Mouse (Mus musculus) kidney, embryonic 16.5 days (tissue): Measurements from ENCODE around the gene Lama2. TPM values are rescaled to one million over a fixed set of nuclear protein-coding genes. Genes with fewer than 3 reads are reported as not detected.

Source experiments
- ATAC-seq: fragments of 200-750 bp; cut with Nextera tagmentation; 2 replicates; pipeline ENCODE4 v1.8.0; 2017; ENCODE audit warnings: moderate TSS enrichment; ENCODE audit not compliant: low FRiP score, low TSS enrichment
- H3K27ac ChIP-seq: fragments of 300-500 bp; sonication (generic); 2 replicates; pipeline ENCODE4 v1.5.1; 2014; ENCODE audit warnings: low read length
- H3K27me3 ChIP-seq: fragments of 300-500 bp; sonication (generic); 2 replicates; pipeline ENCODE4 v1.6.1; 2014; ENCODE audit warnings: low read length, control low read depth, mixed read lengths; ENCODE audit not compliant: insufficient read depth
- H3K36me3 ChIP-seq: fragments of 300-500 bp; sonication (generic); 2 replicates; pipeline ENCODE4 v1.6.1; 2014; ENCODE audit warnings: low read length, control low read depth, mixed read lengths; ENCODE audit not compliant: insufficient read depth
- H3K4me1 ChIP-seq: fragments of 300-500 bp; sonication (generic); 2 replicates; pipeline ENCODE4 v1.6.1; 2014; ENCODE audit warnings: low read length, control low read depth, mixed read lengths; ENCODE audit not compliant: insufficient read depth
- H3K4me2 ChIP-seq: fragments of 300-500 bp; sonication (generic); replicated peaks from 2 replicates; pipeline ENCODE4 v1.6.1; 2014; ENCODE audit warnings: low read depth, low read length
- H3K4me3 ChIP-seq: fragments of 300-500 bp; sonication (generic); 2 replicates; pipeline ENCODE4 v1.5.1; 2014; ENCODE audit warnings: mild to moderate bottlenecking, low read length
- H3K9ac ChIP-seq: fragments of 300-500 bp; sonication (generic); replicated peaks from 2 replicates; pipeline ENCODE4 v1.6.1; 2014; ENCODE audit warnings: low read length
- H3K9me3 ChIP-seq: fragments of 300-500 bp; sonication (generic); 2 replicates; pipeline ENCODE4 v1.6.1; 2016; ENCODE audit warnings: low read length, control low read depth
- WGBS: fragments of 180-500 bp; shearing (Covaris S2); extraction: QIAGEN DNeasy Blood & Tissue Kit; methylation state at CpG from one replicate; pipeline ENCODE4 v1.1.7; 2014; 5-methylcytosine and 5-hydroxymethylcytosine counted together
- polyA plus RNA-seq: library from polyadenylated mRNA; unstranded; fragments of >200 nt; fragmentation: Nextera tagmentation; extraction: Ambion mirVana; gene quantifications from 2 replicates; pipeline ENCODE4 v1.2.1, GENCODE M21; 2015

The Lama2 gene
- polyA plus RNA-seq, 1 experiment from 2014 or later: 12.7 TPM

DNA sequence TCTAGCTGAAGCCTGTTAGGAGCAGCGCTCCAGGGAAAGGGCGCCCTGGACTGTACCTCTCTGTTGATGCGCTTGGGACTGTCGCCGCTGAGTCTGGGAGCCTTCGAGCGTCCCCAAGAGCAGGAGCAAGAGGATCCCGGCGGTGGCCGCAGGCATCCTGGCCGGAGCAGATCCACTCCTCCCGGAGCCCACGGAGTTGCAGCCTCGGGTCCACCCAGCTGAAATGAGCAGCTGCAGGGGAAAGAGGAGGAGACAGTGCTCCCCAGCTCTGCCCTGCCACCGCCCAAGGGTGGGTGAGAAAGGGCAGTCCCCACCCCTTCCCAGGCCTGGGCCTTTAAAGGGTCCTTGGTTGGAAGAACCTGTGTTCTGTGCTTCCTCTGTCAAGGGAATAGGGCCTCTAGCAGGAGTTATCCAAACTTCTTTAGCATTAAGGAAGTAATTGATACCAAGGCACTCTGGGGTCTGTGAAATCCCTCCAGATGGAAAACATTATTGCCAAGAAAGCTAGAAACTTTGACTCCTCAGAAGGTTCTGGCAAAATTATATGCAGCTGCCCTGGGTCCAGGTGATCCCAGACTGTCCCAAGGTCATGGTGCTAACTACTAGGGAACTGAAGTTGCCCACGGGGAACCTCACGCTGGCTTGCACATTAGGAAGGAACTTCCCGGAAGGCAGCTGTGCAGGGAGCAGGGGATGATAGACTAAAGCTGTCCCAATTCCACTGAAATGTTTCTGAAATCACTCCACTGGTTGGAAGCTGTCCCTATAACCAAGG lies 2.7 kb downstream of the Lama2 start:
- H3K9me3 ChIP-seq: no peaks in the 10 kb centered on the region
- H3K27ac ChIP-seq: peak overlapping the region; percentile 61
- peak overlapping the region; percentile 70 for H3K4me2 ChIP-seq
- H3K4me3 ChIP-seq: peak overlapping the region; percentile 53
- H3K27me3 ChIP-seq: no peaks in the 10 kb centered on the region
- peak; percentile 91 for ATAC-seq
- peak overlapping the region; percentile 71 for H3K9ac ChIP-seq
- 8% methylated on average over 18 of the region's 18 CpGs for WGBS
- no peaks in the 10 kb centered on the region for H3K36me3 ChIP-seq
- peaks cover 9% of the 10 kb centered on the region; the same call in 1 of the 2 replicates for H3K4me1 ChIP-seq

DNA sequence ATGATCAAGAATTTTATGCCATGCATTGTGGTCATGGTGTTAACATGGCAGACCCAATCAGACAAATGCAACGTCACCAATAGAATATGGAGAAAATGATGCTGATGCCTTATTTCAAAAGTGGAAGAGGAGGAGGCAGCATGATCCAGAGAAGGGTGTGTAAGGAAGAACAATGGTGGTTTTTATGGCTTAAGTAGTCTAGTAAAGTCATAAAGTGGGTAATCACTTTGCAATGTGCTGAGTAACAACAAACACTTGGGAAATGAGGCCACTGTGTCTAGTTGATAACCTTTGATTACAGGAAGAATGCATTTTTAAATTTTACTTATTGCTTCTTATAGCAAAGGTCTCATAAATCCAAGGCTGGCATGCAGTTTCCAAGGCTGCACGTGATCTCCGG lies 23.9 kb downstream of the Lama2 start:
- WGBS: 65% methylated on average over 3 of the region's 3 CpGs
- Histone ChIP-seq H3K4me1 (peaks cover 4% of the 10 kb centered on the region), H3K27me3 (no peaks in the 10 kb centered on the region), H3K4me2 (no peak overlapping the region), H3K4me3 (no peak overlapping the region), H3K9me3 (no peaks in the 10 kb centered on the region), H3K36me3 (no peaks in the 10 kb centered on the region), H3K27ac (no peak overlapping the region), H3K9ac (no peak overlapping the region)
- ATAC-seq: no peak

DNA sequence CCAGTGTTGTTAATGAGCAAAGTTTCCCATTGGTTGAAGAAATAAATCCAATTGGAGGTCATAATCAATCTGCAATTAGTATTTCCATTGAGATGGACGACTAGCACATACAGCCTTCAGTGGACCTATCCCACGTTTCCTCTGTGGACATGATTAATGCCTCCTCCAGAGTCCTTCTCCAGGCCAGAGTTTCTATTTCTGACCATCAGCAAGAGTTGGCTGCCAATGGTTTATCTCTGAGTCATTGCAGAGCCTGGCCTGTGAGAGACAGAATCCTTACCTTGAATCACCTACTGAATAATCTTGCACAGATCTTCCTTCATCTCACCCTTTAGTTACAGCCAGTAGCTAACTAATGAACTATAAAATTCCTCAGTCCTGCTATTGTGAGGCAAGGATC lies 86.3 kb downstream of the Lama2 start:
- no peak for ATAC-seq
- Histone ChIP-seq H3K9me3 (no peaks in the 10 kb centered on the region), H3K4me1 (no peaks in the 10 kb centered on the region), H3K27me3 (no peaks in the 10 kb centered on the region), H3K4me2 (no peak overlapping the region), H3K36me3 (no peaks in the 10 kb centered on the region), H3K27ac (no peak overlapping the region), H3K4me3 (no peak overlapping the region), H3K9ac (no peak overlapping the region)
- WGBS: 63% methylated on average over 2 of the region's 2 CpGs

DNA sequence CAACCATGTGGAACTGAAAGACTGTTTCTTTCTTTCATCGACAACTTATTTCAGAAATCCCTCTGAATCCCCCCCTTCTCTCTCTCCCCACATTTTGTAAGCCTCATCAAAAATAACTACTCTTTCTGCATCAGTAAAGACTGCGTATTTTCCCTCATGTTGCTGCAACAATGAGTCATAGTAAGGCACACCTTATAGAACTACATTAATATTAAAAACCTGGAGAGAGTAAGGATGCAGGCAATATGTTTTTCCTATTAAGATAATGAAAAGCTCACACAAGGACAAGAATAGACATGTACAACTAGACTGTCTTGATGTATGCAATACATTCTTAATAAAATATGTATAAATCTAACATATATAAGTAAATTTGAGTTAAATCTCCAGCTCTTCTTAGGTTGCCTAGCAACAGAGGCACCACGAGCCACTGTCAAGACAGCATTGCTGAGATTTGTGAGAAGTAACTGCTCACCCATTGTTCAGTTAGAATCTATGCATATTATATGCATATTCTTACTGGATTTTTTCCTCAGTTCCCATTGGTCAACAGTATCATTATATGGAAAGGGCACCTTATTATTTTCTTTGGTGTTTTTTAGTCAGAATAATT lies 110.6 kb downstream of the Lama2 start:
- H3K9me3 ChIP-seq: no peaks in the 10 kb centered on the region
- no peaks in the 10 kb centered on the region for H3K36me3 ChIP-seq
- no peak overlapping the region for H3K27ac ChIP-seq
- no peak overlapping the region for H3K4me3 ChIP-seq
- 73% methylated on average over 3 of the region's 3 CpGs for WGBS
- H3K27me3 ChIP-seq: no peaks in the 10 kb centered on the region
- H3K4me2 ChIP-seq: no peak overlapping the region
- H3K4me1 ChIP-seq: no peaks in the 10 kb centered on the region
- ATAC-seq: no peak
- no peak overlapping the region for H3K9ac ChIP-seq

DNA sequence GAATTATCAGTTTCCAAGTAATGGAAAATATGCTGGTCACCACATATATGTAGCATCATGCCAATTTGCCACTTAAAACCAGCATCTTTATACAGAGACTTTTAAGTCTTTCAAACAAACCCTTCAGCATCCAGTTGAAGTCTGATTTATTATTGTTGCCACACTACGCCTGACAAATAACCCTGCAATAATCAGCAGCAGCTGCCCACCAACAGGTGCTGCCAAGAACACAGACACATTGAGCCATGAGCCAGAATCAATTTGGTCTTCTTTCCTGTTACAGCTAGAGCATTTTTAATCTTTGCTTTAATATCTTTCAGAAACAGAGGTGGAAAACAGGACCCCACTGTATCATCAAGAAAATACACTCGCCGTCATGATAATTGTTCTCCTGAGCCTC lies 118.7 kb downstream of the Lama2 start:
- Histone ChIP-seq H3K4me2 (no peak overlapping the region), H3K9me3 (no peaks in the 10 kb centered on the region), H3K4me3 (no peak overlapping the region), H3K9ac (no peak overlapping the region), H3K36me3 (no peaks in the 10 kb centered on the region), H3K4me1 (no peaks in the 10 kb centered on the region), H3K27ac (no peak overlapping the region), H3K27me3 (no peaks in the 10 kb centered on the region)
- 74% methylated on average over 3 of the region's 3 CpGs for WGBS
- ATAC-seq: no peak

DNA sequence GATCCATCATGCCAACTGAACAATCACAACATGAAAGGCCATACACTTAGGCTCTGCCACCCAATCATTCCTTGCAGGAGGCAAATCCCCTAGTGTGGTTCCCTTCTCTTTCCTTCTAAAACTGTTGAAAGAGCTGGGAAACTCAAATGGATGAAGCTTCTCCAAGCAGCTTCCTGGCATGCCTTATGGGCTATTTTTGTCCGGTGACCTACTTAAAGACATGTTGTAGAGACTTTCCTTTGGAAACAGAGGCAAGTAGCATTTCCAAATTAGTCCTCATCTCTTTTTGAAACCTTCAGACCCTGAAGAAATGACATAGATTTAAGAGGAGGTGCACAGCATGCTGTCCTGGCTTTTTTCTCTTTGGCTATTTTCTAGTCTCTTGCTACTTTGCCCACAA lies 131.1 kb downstream of the Lama2 start:
- 97% methylated on average over 1 of the region's 1 CpGs for WGBS
- no peaks in the 10 kb centered on the region for H3K36me3 ChIP-seq
- no peak overlapping the region for H3K4me2 ChIP-seq
- no peaks in the 10 kb centered on the region for H3K9me3 ChIP-seq
- no peak for ATAC-seq
- no peaks in the 10 kb centered on the region for H3K4me1 ChIP-seq
- H3K27me3 ChIP-seq: no peaks in the 10 kb centered on the region
- H3K4me3 ChIP-seq: no peak overlapping the region
- no peak overlapping the region for H3K27ac ChIP-seq
- H3K9ac ChIP-seq: no peak overlapping the region

DNA sequence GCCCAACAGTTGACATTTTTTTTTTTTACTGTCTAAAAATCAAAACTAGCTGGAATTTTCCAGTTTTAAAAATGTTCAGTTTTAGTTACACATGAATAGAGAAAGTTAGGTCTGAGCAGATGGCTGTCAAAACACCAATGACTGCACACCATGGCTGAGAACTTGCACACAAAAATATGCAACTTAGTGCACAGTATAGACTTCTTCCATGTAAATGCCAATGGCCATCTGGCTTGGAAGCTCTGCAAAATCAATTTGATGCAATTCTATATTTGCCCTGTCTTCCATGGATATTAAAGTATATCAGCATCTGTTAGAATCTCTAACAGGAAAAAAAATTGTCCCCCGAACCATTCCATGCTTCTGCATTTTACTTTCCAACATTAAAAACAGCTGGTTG lies 135.5 kb downstream of the Lama2 start:
- Histone ChIP-seq H3K4me2 (no peak overlapping the region), H3K9me3 (no peaks in the 10 kb centered on the region), H3K4me3 (no peak overlapping the region), H3K4me1 (no peaks in the 10 kb centered on the region), H3K36me3 (no peaks in the 10 kb centered on the region), H3K27ac (no peak overlapping the region), H3K9ac (no peak overlapping the region), H3K27me3 (no peaks in the 10 kb centered on the region)
- 74% methylated on average over 1 of the region's 1 CpGs for WGBS
- ATAC-seq: no peak

DNA sequence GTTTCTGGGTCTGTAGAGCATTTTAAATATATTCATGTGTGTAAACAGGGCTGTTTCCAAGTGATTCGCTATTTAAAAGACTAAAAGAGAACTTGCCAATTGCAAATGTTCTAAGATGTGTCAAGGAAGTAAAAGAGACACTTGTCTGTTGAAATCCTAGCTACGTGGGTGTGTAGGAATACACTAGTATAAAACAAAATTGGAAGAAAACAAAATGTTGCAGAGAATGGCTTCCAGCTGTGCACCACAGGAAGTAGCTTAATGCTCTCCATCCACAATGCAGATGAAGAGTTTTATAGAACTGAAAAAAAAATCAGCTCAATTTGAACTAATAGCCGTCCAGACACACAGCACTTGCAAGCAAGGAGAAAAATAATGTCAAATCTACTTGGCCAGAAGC lies 144.0 kb downstream of the Lama2 start:
- H3K4me2 ChIP-seq: no peak overlapping the region
- no peaks in the 10 kb centered on the region for H3K9me3 ChIP-seq
- no peaks in the 10 kb centered on the region for H3K27me3 ChIP-seq
- WGBS: 42% methylated on average over 3 of the region's 3 CpGs
- no peaks in the 10 kb centered on the region for H3K4me1 ChIP-seq
- H3K27ac ChIP-seq: no peak overlapping the region
- H3K36me3 ChIP-seq: no peaks in the 10 kb centered on the region
- ATAC-seq: no peak
- no peak overlapping the region for H3K9ac ChIP-seq
- no peak overlapping the region for H3K4me3 ChIP-seq

DNA sequence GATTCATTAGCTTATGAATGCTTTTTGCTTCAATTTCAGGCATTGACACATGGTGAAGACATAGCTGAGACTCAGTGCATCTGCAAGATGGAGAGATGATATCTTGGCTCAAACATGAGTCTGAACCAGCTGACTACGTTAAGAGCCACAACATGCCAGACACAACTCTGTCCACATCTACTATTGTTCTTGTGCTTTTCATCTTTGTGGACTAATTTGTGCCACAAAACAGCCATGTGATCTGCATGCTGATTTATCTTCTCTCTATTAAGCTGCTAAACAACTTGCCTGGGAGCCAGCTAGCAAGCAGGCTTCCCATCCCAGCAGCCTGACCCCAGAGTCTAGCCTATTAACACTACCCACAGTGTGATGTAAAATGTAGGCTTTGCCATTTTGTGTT lies 151.3 kb downstream of the Lama2 start:
- no peak for ATAC-seq
- Histone ChIP-seq H3K9ac (no peak overlapping the region), H3K4me1 (no peaks in the 10 kb centered on the region), H3K4me3 (no peak overlapping the region), H3K36me3 (no peaks in the 10 kb centered on the region), H3K4me2 (no peak overlapping the region), H3K9me3 (no peaks in the 10 kb centered on the region), H3K27ac (no peak overlapping the region), H3K27me3 (no peaks in the 10 kb centered on the region)
- WGBS: 86% methylated on average over 1 of the region's 1 CpGs
